Mouse (Mus musculus): ENCODE results near the gene Wdr5.
"Not testable (repeated sequence)": the region's sequence is repeated elsewhere in the genome, so short reads cannot be mapped to it uniquely, and the experiment has no call there.

Gene Wdr5

GRCm38 (mm10) chr2:27504113-27504885, 10.7 kb upstream of the Wdr5 start:
- no peak for DNase-seq

DNA sequence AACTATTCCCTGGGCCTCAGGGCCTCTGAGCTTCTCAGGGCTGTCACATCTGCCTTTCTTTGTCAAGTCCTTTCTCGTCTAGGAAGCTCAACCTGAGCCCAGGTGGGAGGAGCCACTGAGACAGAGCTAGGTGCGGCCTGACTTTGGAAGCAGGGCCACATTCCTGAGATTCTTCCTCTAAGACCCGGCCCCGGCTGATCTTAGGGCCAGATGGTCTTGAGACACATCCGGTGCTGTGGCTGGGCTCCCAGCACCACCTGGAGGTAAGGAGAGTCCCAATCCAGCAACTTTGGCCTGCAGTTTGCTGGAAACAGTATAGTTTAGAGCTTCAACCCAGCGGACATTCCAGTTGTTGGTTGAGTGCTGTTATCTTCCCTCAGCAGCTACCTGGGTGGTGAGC, 9.4 kb upstream of the Wdr5 start:
- no peak for DNase-seq

DNA sequence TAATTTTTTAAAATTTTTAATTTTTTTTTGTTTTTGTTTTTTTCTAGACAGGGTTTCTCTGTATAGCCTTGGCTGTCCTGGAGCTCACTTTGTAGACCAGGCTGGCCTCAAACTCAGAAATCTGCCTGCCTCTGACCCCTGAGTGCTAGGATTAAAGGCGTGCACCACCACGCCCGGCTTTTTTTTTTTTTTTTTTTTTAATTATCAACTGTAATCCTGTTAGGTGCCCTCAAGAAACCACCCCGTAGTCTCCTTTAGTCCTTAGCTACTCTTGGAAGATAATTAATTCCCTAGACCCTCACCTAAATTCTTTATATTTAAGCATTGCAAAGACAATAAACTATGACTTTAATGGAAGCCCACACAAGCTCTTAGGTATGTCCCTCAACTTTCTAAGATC, 8.3 kb upstream of the Wdr5 start:
- not testable (repeated sequence) for DNase-seq

DNA sequence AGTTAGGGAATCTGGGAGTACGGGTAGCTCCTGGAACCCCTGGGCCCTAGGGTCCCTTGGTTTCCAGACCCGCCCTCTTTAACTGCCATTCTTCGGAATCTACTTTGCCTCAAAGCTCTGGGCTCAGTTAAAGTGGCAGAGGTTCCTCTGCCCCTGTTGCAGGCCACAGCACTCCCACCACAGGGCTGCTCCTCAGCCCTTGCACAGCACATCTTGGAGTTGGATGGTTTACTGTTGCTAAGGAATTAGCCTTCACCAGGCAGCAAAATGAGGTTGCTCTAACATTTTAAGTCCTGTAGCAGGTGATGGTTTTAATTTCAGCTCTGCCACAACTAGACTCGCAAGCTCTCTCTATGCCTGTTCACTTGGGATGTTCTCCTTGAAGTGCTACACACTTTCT, 7.4 kb upstream of the Wdr5 start, which contains the start of gene Brd3:
TSS of gene Brd3 (minus strand) at position 101 of the 400 bp plus-strand sequence.
- DNase-seq: no peak

DNA sequence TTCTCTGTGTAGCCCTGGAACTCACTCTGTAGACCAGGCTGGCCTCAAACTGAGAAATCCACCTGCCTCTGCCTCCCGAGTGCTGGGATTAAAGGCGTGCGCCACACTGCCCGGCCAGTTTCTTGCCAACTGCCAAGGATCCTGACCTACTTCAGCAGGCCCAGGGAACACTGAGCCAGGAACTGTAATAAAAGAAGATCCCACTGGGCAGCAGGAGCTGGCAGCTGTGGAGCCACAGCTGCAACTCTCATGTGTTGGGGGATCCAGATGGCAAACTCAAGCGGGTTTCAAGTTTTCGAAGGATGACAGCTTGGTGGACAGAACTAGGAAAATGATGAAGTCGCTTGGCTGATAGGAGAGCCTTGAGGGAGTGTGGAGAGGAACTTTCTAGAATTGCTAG, 4.3 kb upstream of the Wdr5 start:
- no peak for DNase-seq

- no peak for DNase-seq
These were observed 2.0 kb upstream of the Wdr5 start for GRCm38 (mm10) chr2:27512909-27513308.

DNA sequence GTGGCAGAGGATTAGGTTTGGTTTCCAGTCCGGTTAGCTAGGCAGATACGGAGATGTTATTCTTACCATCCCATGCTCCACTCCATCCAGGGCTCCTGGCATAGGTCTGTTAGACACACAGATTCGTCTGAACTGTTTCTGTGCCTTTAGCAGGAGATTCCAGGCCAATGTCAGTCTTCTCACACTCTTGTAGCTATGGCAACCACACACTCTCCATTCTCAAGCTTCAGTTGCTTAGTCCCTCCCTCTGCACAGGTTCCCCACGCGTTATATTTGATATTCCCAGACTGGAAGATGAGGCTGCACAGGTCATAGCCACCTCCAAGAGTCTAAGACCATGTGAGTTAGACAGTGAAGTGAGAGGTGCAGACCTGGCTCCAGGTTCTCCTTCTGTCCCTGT, 1.1 kb upstream of the Wdr5 start:
- no peak for DNase-seq

DNA sequence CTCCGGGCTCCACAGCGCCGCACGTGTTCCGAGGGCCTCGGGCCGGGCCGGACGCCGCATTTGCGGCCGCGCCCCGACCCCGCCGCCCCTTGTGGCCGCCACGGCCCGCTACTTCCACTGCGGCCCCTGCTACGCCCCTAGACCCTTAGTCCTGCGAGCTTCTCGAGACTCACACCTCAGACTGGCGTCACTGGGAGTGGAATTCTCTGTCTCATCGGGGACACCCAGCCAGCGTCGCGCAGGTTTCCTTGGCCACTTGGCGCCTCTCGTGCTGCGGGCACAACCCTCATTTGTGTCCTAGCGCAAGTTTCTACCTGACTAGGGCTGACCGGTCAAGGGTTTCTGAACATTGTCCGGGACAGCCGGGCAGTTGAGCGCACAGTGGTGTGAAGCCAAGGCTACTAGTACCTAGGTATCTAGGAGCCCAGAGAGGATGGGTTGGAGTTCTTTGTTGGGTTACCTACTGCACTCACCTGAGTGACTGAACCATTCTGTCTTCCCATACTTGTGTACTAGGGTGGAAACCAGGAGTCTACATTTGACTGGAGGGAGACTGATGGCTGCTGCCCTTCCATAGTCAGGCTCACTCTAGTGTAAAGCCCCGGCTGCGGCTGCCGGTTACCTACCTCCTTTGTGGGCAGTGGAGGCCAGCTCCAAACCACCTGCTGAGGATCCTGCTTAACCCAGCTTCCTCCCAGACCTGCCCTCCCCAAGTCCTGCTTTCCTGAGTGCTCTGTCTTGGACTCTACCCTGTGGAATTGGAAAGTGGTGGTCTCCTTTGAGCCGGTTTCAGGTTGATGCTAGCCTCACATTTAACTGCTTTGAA, 597 bp downstream of the Wdr5 start:
- DNase-seq: no peak

DNA sequence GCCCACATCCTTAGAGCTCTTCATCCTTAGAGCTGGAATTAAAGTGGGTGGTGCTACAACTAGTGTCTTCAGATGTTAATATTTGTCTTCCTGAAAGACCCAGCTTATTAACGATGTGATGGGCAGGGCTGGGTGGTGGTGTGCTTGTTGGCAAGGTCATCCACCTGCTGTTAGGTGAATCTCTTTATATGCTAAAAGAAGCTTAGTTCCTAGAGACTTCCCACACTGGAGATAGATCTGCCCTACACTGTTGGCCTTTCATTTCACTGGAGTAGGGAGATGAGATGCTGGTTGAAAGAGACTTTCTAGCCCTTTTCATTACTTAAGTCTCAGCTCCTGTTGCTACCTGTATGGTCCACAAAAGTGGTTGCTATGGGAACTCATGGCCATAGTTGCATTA, 1.3 kb downstream of the Wdr5 start:
- no peak for DNase-seq

DNA sequence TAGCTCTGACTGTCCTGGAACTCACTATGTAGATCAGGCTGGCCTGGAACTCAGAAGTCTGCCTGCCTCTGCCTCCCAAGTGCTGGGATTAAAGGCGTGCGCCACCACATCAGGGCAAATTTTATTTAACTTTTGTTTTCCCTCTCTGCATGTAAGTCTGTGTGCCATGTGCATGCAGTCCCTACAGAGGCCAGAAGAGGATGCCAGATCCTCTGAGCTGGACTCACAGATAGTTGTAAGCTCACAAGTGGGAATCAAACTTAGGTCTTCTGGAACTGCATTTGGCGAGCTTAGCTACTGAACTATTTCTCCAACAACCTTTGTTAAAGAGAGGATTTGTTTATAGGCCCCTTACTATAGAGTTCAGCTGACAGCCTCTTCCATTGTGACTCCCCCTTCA, 3.3 kb downstream of the Wdr5 start:
- no peak for DNase-seq

DNA sequence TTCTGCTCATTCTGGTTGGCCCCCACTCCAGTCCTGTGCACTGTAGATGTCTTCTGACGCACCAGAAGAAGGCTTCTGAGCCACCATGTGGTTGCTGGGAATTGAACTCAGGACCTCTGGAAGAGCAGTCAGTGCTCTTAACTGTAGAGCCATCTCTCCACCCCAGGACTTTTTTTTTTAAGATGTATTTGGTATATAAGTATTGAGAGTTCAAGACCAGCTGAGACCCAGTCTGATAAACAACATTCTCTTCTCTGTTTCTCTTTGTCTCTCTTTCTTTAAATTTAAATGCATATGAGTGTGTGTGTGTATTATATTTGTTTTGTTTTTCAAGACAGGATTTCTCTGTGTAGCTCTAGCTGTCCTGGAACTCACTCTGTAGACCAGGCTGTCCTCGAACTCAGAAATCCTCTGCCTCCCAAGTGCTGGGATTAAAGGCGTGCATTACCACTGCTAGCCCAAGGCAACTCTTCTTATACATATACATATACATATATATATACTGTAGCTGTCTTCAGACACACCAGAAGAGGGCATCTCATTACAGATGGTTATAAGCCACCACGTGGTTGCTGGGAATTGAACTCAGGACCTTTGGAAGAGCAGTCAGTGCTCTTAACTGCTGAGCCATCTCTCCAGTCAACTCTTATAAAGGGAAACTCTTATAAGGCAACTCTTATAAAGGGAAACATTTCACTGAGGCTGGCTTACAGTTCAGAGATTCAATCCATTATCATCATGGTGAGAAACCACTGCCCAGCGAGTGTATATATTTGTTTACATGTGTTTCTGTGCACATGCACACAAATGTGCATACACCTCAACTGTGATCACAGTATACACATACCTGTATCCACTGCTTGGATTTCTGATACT, 23.7 kb downstream of the Wdr5 start:
- not testable (repeated sequence) for DNase-seq

- DNase-seq: no peak
These were observed 24.4 kb downstream of the Wdr5 start for GRCm38 (mm10) chr2:27539336-27539735.

GRCm38 (mm10) chr2:27539772-27540514, 25.0 kb downstream of the Wdr5 start:
- DNase-seq: peak; percentile 98

GRCm38 (mm10) chr2:27540515-27540836, 25.5 kb downstream of the Wdr5 start:
- DNase-seq: no peak

- DNase-seq: no peak
These were observed 26.3 kb downstream of the Wdr5 start for GRCm38 (mm10) chr2:27541225-27541624.

DNA sequence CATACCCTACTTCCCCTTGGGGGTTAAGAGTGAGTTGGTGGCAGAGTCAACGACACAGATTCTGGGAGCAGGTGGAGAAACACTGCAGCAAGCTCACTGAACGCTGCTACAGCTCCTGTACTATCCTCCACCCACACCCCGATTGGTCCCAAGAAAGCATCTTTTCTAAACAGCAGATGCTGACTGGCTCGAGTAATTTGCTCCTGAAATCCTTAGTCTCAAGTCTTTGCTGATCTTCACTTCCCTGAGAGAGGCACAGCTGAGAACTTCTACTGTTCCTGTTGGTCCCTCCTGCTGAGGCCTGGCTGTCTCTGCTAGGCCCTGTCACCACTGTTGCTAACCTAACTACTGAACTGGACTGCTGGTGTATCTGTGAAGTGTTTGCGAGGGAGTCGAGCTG, 29.7 kb downstream of the Wdr5 start:
- DNase-seq: no peak

DNA sequence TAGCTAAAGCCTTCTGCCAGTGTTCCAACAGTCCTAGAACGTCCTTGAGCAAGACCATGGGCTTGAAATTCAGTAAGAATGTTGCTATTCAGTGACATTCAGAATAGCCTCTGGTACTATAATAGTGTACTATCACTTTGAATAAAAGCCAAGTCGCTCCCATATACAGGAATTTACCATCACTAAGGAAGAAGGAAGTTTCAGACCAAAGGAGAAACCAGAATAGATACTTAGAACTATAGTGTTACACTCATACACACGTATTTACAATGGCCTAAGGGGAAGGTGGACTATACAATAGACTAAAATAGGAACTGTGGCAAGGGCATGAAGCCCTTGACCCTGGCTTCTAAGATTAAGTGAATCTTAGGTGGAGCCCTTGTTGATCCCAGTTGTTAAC, 30.6 kb downstream of the Wdr5 start:
- DNase-seq: not testable (repeated sequence)

GRCm38 (mm10) chr2:27546041-27546440, 31.1 kb downstream of the Wdr5 start:
- DNase-seq: not testable (repeated sequence)

DNA sequence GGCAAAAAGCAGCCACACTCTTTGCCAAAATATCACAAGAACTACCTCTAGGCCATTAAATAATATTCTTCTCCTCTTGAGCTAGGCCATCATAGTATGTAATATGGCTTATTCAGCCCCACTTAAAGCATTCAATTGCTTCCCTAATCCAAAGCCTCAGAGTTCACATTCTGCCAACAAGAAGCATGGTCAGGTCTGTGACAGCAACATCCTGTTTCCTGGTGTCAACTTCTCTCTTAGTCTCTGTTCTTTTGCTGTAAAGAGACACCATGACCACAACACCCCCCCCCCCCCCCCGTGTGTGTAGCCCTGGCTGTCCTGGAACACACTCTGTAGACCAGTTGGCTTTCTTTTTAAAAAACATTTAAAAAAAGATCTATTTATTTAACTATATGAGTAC, 32.4 kb downstream of the Wdr5 start:
- no peak for DNase-seq

DNA sequence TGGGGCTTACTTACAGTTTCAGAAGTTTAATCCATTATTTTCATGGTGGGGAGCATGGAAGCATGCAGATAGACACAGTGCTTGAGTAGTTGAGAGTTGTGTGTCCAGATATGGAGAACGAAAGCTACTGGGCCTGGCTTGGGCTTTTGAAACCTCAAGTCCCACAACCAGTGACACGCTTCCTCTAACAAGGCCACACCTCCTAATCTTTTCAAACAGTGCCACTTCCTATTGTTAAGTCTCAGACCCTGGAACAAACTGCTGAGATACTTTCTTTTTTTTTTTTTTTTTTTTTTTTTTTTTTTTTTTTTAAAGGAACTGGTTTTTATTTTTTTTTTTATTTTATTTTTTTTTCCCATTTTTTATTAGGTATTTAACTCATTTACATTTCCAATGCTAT, 33.0 kb downstream of the Wdr5 start:
- DNase-seq: no peak

DNA sequence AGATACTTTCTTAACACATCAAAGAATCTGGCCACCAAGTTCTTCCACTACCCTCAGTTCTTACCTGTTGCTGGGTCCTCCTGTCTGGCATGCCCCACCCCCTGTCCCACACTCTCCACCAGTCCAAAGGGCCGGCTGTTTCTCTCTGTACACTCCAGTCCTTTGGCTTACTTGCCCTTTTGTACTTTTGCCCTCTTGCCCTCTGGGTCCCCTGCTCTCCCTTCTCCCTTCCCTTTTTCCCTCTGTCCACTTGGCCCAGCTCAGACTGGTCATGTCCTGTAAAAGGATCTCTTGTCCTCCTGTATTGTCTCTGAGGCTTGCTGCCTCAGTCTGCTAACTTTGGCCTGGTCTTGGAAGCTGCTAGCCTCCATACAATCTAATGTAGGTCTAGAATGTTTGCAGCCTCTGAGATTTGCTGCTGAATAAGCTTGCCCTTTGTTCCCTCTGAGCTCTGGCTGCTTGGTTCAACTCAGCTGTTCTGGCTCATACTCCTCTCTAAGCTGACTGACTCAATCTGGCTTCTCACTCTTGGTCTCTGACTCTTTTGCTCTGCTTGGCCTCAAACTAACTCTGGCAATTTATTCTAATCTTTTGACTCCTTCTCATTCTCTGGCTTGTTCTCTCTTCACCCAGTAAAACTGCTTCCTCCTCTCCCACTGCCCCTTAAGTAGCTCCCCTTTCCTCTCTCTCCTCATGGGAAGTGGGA, 33.9 kb downstream of the Wdr5 start:
- DNase-seq: no peak

Measured in right cerebral cortex, postnatal 4 days (tissue).